Mouse (Mus musculus) lung, postnatal 25 days (tissue): ENCODE results near the gene Zbtb38.

ENCODE experiments used
- DNase-seq: peaks from one replicate; pipeline ENCODE4 v3.0.0; 2022; ENCODE audit warnings: low spot score

Gene Zbtb38

GRCm38 (mm10) chr9:96638508-96638907 is 114.1 kb downstream of the Zbtb38 start:
- peak; percentile 13 for DNase-seq

- no peak for DNase-seq
Observed at GRCm38 (mm10) chr9:96637157-96637548, 115.5 kb downstream of the Zbtb38 start.

GRCm38 (mm10) chr9:96636423-96637156 is 116.0 kb downstream of the Zbtb38 start:
- no peak for DNase-seq

- no peak for DNase-seq
Observed at GRCm38 (mm10) chr9:96635899-96636298, 116.7 kb downstream of the Zbtb38 start.

- no peak for DNase-seq
Observed at GRCm38 (mm10) chr9:96635176-96635575, 117.5 kb downstream of the Zbtb38 start.

- DNase-seq, result no peak
Observed at GRCm38 (mm10) chr9:96633771-96634170, 118.9 kb downstream of the Zbtb38 start.
